Mouse (Mus musculus) forebrain, embryonic 16.5 days (tissue): ENCODE data around the gene Adamtsl1. TPM values are rescaled to one million over a fixed set of nuclear protein-coding genes. Genes with fewer than 3 reads are reported as not detected.
A peak's percentile ranks its signal among the peaks of the same experiment; 100 is the strongest.

Experiments
- ATAC-seq: fragments of 200-750 bp; cut with Nextera tagmentation; 2 replicates; pipeline ENCODE4 v1.8.0; 2017; ENCODE audit warnings: mild to moderate bottlenecking, moderate library complexity
- H3K27ac ChIP-seq: fragments of 300-500 bp; sonication (generic); 2 replicates; pipeline ENCODE4 v1.5.1; 2014; ENCODE audit warnings: low read length, control low read depth
- H3K27me3 ChIP-seq: fragments of 300-500 bp; sonication (generic); replicated peaks from 2 replicates; pipeline ENCODE4 v1.6.1; 2014; ENCODE audit warnings: low read length; ENCODE audit not compliant: control insufficient read depth, insufficient read depth
- H3K36me3 ChIP-seq: fragments of 300-500 bp; sonication (generic); 2 replicates; pipeline ENCODE4 v1.6.1; 2014; ENCODE audit not compliant: control insufficient read depth, insufficient read depth
- H3K4me1 ChIP-seq: fragments of 300-500 bp; sonication (generic); replicated peaks from 2 replicates; pipeline ENCODE4 v1.6.1; 2014; ENCODE audit warnings: low read length; ENCODE audit not compliant: control insufficient read depth, insufficient read depth
- H3K4me2 ChIP-seq: fragments of 300-500 bp; sonication (generic); 2 replicates; pipeline ENCODE4 v1.6.1; 2014; ENCODE audit warnings: mild to moderate bottlenecking, low read length, control low read depth
- H3K4me3 ChIP-seq: fragments of 300-500 bp; sonication (generic); replicated peaks from 2 replicates; pipeline ENCODE4 v1.5.1; 2014; ENCODE audit warnings: mild to moderate bottlenecking, low read length, control low read depth
- H3K9ac ChIP-seq: fragments of 300-500 bp; sonication (generic); replicated peaks from 2 replicates; pipeline ENCODE4 v1.6.1; 2014; ENCODE audit warnings: low read depth, low read length, control low read depth
- H3K9me3 ChIP-seq: fragments of 300-500 bp; sonication (generic); 2 replicates; pipeline ENCODE4 v1.6.1; 2016; ENCODE audit warnings: low read length; ENCODE audit not compliant: control insufficient read depth
- WGBS: fragments of 180-500 bp; shearing (Covaris S2); extraction: QIAGEN DNeasy Blood & Tissue Kit; methylation state at CpG from one replicate; pipeline ENCODE4 v1.1.7; 2014; 5-methylcytosine and 5-hydroxymethylcytosine counted together
- polyA plus RNA-seq: library from polyadenylated mRNA; unstranded; fragments of >200 nt; fragmentation: Nextera tagmentation; extraction: Ambion mirVana; gene quantifications from 2 replicates; pipeline ENCODE4 v1.2.1, GENCODE M21; 2015

Adamtsl1 gene
- polyA plus RNA-seq, 1 experiment from 2014 or later, result 6.7 TPM

GRCm38 (mm10) chr4:86326003-86326402 is 812.0 kb downstream of the Adamtsl1 start:
- no peaks in the 10 kb centered on the region for H3K27me3 ChIP-seq
- ATAC-seq, result no peak
- WGBS, result 78% methylated on average over 5 of the region's 5 CpGs
- H3K4me2 ChIP-seq, result no peak overlapping the region
- H3K4me1 ChIP-seq, result no peaks in the 10 kb centered on the region
- no peaks in the 10 kb centered on the region for H3K36me3 ChIP-seq
- H3K9ac ChIP-seq, result no peak overlapping the region
- no peak overlapping the region for H3K4me3 ChIP-seq
- no peaks in the 10 kb centered on the region for H3K9me3 ChIP-seq
- no peak overlapping the region for H3K27ac ChIP-seq

- Histone ChIP-seq H3K4me1 (no peaks in the 10 kb centered on the region), H3K9me3 (no peaks in the 10 kb centered on the region), H3K27ac (no peak overlapping the region), H3K4me3 (no peak overlapping the region), H3K4me2 (no peak overlapping the region), H3K27me3 (no peaks in the 10 kb centered on the region), H3K36me3 (no peaks in the 10 kb centered on the region), H3K9ac (no peak overlapping the region)
- WGBS, result 82% methylated on average over 8 of the region's 8 CpGs
- ATAC-seq, result no peak
These were observed 812.7 kb downstream of the Adamtsl1 start for GRCm38 (mm10) chr4:86326638-86327037.

DNA sequence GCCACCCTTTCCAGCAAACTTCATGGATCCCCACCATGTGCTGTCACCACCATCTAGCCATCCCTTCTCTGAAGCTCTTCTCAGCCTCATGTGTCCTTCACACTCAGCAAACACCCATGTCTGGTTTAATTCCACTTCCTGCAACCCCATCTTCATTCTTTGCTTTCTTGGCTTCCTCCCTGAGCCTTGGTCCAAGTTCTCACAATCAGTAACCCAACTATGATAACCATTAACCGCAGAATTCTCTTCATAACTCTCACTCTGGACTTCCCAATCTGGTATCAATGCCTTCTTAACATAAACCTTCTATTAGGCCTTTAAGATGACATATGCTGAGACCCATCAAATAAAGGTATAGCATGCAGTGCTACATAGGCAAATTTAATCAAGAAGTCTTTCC is 815.5 kb downstream of the Adamtsl1 start:
- H3K27ac ChIP-seq, result no peak overlapping the region
- H3K9ac ChIP-seq, result no peak overlapping the region
- no peaks in the 10 kb centered on the region for H3K9me3 ChIP-seq
- no peak overlapping the region for H3K4me3 ChIP-seq
- no peaks in the 10 kb centered on the region for H3K36me3 ChIP-seq
- no peak overlapping the region for H3K4me2 ChIP-seq
- no peak for ATAC-seq
- no peaks in the 10 kb centered on the region for H3K27me3 ChIP-seq
- H3K4me1 ChIP-seq, result no peaks in the 10 kb centered on the region
- 100% methylated on average over 1 of the region's 1 CpGs for WGBS

DNA sequence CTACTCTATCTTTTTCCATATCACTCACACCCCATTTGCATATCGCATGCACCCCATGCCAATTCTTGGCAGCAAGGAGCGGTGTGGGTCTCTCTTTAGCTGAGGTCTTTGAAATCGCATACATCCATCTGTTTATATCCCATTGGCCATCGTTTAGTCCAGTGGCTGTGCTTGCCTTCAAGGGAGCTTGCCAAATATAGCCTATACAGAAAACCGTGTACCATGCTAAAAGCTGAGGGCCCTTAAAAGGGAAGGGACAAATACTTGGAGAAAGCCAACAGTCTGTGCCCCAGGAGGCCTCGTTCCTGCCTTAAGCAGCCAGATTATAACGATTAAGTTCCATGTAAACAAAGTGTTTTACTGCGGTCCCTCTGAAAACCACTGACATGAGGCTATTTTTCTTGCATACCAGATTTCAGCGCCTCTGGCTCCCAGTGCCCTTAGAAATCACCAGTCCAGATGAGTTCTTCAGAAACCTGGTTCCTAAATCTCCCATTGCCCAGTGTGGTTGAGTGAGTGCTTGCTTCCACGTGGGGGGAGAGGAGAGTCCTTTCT is 822.0 kb downstream of the Adamtsl1 start:
- Histone ChIP-seq H3K27me3 (no peaks in the 10 kb centered on the region), H3K4me1 (0 out of 2 replicates have a peak, but pooled peaks cover 7% of the 10 kb centered on the region), H3K27ac (no peak overlapping the region), H3K4me2 (no peak overlapping the region), H3K4me3 (no peak overlapping the region), H3K9me3 (no peaks in the 10 kb centered on the region), H3K9ac (no peak overlapping the region), H3K36me3 (no peaks in the 10 kb centered on the region)
- peak; percentile 49; the same call in 1 of the 2 replicates for ATAC-seq
- 25% methylated on average over 10 of the region's 10 CpGs for WGBS

GRCm38 (mm10) chr4:86337216-86337765 is 823.3 kb downstream of the Adamtsl1 start:
- H3K4me1 ChIP-seq, result 0 out of 2 replicates have a peak, but pooled peaks cover 7% of the 10 kb centered on the region
- no peak for ATAC-seq
- 85% methylated on average over 6 of the region's 6 CpGs for WGBS

GRCm38 (mm10) chr4:86349341-86349740 is 835.4 kb downstream of the Adamtsl1 start:
- Histone ChIP-seq H3K27me3 (no peaks in the 10 kb centered on the region), H3K4me1 (no peaks in the 10 kb centered on the region), H3K9ac (no peak overlapping the region), H3K4me2 (no peak overlapping the region), H3K36me3 (no peaks in the 10 kb centered on the region), H3K4me3 (no peak overlapping the region), H3K27ac (no peak overlapping the region), H3K9me3 (no peaks in the 10 kb centered on the region)
- 94% methylated on average over 4 of the region's 4 CpGs for WGBS
- no peak for ATAC-seq

More at GRCm38 (mm10) chr4:86337216-86337765, 823.3 kb downstream of the Adamtsl1 start:
- no peaks in the 10 kb centered on the region for H3K9me3 ChIP-seq
- H3K27me3 ChIP-seq, result no peaks in the 10 kb centered on the region
- no peak overlapping the region for H3K9ac ChIP-seq
- no peak overlapping the region for H3K4me2 ChIP-seq
- H3K36me3 ChIP-seq, result no peaks in the 10 kb centered on the region
- H3K4me3 ChIP-seq, result no peak overlapping the region
- no peak overlapping the region for H3K27ac ChIP-seq

- no peak overlapping the region for H3K4me2 ChIP-seq
- ATAC-seq, result no peak
- H3K9me3 ChIP-seq, result no peaks in the 10 kb centered on the region
- H3K4me1 ChIP-seq, result no peaks in the 10 kb centered on the region
- H3K36me3 ChIP-seq, result no peaks in the 10 kb centered on the region
- no peak overlapping the region for H3K27ac ChIP-seq
- no peaks in the 10 kb centered on the region for H3K27me3 ChIP-seq
- 86% methylated on average over 4 of the region's 4 CpGs for WGBS
- H3K9ac ChIP-seq, result no peak overlapping the region
- H3K4me3 ChIP-seq, result no peak overlapping the region
These were observed 838.1 kb downstream of the Adamtsl1 start for GRCm38 (mm10) chr4:86352121-86352520.

DNA sequence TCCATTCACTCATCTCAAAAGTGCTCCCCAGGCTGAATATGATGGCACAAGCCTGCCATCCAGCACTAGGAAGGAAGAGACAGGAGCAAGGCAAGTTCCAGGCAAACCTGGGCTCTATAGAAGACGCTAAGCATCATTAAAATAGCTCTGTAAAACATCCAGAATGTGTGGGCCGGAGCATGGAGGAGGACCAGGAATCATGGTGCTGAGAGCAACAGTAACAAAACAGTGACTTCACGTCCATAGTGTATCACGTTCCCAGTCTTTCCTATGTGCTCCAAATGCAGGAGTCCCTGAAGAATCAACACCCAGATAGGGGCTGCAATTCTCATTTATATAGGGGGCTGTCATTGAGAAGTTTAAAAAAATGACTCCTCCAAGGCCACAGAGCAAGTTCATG is 839.6 kb downstream of the Adamtsl1 start:
- Histone ChIP-seq H3K4me2 (no peak overlapping the region), H3K4me3 (no peak overlapping the region), H3K9ac (no peak overlapping the region), H3K27me3 (no peaks in the 10 kb centered on the region), H3K9me3 (no peaks in the 10 kb centered on the region), H3K4me1 (no peaks in the 10 kb centered on the region), H3K27ac (no peak overlapping the region), H3K36me3 (no peaks in the 10 kb centered on the region)
- 87% methylated on average over 4 of the region's 4 CpGs for WGBS
- ATAC-seq, result no peak

GRCm38 (mm10) chr4:86359398-86359797 is 845.4 kb downstream of the Adamtsl1 start:
- no peak overlapping the region for H3K4me2 ChIP-seq
- H3K27ac ChIP-seq, result no peak overlapping the region
- no peaks in the 10 kb centered on the region for H3K9me3 ChIP-seq
- H3K4me3 ChIP-seq, result no peak overlapping the region
- no peaks in the 10 kb centered on the region for H3K4me1 ChIP-seq
- no peaks in the 10 kb centered on the region for H3K36me3 ChIP-seq
- WGBS, result 93% methylated on average over 5 of the region's 5 CpGs
- ATAC-seq, result no peak
- H3K27me3 ChIP-seq, result no peaks in the 10 kb centered on the region
- no peak overlapping the region for H3K9ac ChIP-seq

DNA sequence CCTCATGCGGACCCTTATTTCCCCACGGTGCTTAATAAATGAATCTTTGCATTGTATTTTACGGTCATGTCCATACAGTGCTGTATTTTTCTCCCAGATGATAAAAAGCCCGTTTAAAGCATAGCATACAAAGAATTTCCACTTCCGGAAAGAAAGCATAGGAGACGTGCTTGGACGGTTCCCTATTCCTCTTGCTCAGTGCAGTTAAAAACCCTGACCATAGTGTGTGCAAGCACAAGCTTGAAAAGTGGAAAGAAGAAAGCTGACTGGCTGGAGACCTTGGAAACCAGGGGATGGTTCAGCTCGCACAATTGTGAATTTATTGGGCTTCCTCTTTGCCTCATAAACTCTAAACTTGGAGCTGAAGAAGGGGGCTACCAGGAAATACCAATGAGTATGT is 855.1 kb downstream of the Adamtsl1 start:
- no peak overlapping the region for H3K9ac ChIP-seq
- H3K27ac ChIP-seq, result no peak overlapping the region
- H3K9me3 ChIP-seq, result no peaks in the 10 kb centered on the region
- WGBS, result 74% methylated on average over 8 of the region's 8 CpGs
- no peaks in the 10 kb centered on the region for H3K4me1 ChIP-seq
- no peaks in the 10 kb centered on the region for H3K27me3 ChIP-seq
- no peaks in the 10 kb centered on the region for H3K36me3 ChIP-seq
- H3K4me2 ChIP-seq, result no peak overlapping the region
- ATAC-seq, result no peak
- no peak overlapping the region for H3K4me3 ChIP-seq
